Mouse (Mus musculus) cerebellum, adult 2 months (tissue): Measurements from ENCODE around the gene Gpr19. TPM values are rescaled to one million over a fixed set of nuclear protein-coding genes. Genes with fewer than 3 reads are reported as not detected.
A peak's percentile ranks its signal among the peaks of the same experiment; 100 is the strongest.

Source experiments
- DNase-seq, 2 experiments: peaks; one replicate each; pipeline ENCODE4 v3.0.0; 2021
- H3K27ac ChIP-seq: fragments of 200-500 bp; 2 replicates; pipeline ENCODE4 v1.5.1; 2012; ENCODE audit warnings: low read length, control low read depth, inconsistent platforms; ENCODE audit not compliant: insufficient read depth
- H3K27me3 ChIP-seq: fragments of 200-500 bp; 2 replicates; pipeline ENCODE4 v1.6.1; 2012; ENCODE audit warnings: inconsistent platforms, mild to moderate bottlenecking, low read length, moderate library complexity; ENCODE audit not compliant: control insufficient read depth, insufficient read depth
- H3K4me1 ChIP-seq: fragments of 200-500 bp; 2 replicates; pipeline ENCODE4 v1.6.1; 2011; ENCODE audit warnings: low read length; ENCODE audit not compliant: control insufficient read depth, insufficient read depth
- H3K4me3 ChIP-seq: fragments of 200-500 bp; replicated peaks from 2 replicates; pipeline ENCODE3; 2011; ENCODE audit warnings: mild to moderate bottlenecking, low read depth, low read length, control low read depth; ENCODE audit not compliant: insufficient read depth
- CTCF ChIP-seq: fragments of 200-500 bp; IDR thresholded peaks from 2 replicates; pipeline ENCODE4 v1.5.1; 2011; ENCODE audit warnings: low read depth, mild to moderate bottlenecking, control low read depth, low read length, moderate library complexity, borderline replicate concordance; ENCODE audit not compliant: insufficient read depth
- POLR2A ChIP-seq: fragments of 200-500 bp; IDR thresholded peaks from 2 replicates; pipeline ENCODE4 v1.6.1; 2011; ENCODE audit warnings: low read length, control low read depth, borderline replicate concordance; ENCODE audit not compliant: insufficient read depth
- WGBS: fragments of 180-500 bp; shearing (Covaris S2); methylation state at CpG from one replicate; pipeline ENCODE4 v1.1.7; 2018; 5-methylcytosine and 5-hydroxymethylcytosine counted together
- polyA plus RNA-seq: library from polyadenylated mRNA; depleted of rRNA; stranded (reverse); fragments of >200 nt; gene quantifications from 2 replicates; pipeline ENCODE4 v1.2.3, GENCODE M21; 2012

Gene Gpr19
- polyA plus RNA-seq, 1 experiment, result 30.5 TPM

DNA sequence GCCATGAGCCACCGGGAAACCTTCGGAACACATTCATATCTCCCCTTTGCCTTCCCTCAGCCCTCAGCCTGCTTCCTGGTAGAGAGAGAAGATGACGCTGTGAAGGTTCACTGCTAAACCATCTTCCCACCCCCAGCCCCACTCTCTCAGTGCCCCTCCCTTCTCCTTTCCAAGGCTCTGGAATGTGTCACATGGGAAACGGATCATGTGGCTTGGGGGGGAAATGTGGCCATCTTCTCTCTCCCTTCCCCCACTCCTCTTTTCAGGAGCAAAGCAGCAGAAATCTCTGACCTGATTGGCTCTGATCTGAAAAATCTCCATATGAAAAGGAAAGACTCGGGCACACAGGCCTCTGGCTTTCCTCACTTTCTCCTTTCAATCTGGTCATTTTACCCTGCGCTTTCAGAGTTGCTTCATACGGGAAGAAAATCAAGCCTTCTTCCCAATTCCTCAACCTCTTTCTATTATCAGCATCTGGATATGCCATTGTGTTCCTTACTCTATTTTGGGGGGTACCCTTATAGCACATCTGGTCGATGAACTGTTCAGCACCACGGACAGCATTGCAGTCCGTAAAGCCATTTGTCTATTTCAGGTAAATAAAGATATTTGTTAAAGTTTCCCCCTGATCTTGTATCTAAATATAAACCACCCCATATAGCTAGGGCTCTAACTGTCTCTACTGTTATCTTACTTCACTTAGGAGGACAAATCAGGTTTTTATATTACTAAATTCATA lies 10.5 kb downstream of the Gpr19 start:
- H3K27me3 ChIP-seq, result no peaks in the 10 kb centered on the region
- no peak for TF ChIP-seq CTCF
- TF ChIP-seq POLR2A, result peak; percentile 80; the same call in 1 of the 2 replicates
- peaks cover 7% of the 10 kb centered on the region; the same call in 1 of the 2 replicates for H3K4me1 ChIP-seq
- DNase-seq, result peak; percentile 83 to 92
- WGBS, result under 1% methylated on average over 10 of the region's 10 CpGs
- peak overlapping the region; percentile 77 for H3K27ac ChIP-seq
- peak overlapping the region; percentile 78 for H3K4me3 ChIP-seq

DNA sequence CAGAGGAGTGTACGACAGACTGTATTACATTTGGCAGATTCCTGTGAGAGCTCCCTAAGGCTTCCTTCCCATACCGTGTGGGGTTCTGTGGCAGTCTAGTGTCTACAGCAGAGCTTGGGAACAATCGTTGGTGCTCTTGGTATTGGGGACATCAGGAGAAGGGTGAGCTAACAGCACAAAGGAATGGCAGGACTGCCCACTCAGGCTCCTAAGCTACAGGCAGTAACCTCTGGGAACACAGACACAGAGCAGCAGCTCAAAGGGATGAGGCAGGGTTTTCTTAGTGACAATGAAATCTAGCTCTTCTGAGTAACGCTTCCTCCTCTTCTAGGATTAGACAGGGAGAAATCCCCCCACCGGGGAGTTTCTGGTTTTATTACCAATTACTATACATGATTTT lies 11.4 kb downstream of the Gpr19 start:
- WGBS, result 3% methylated on average over 5 of the region's 5 CpGs
- H3K27ac ChIP-seq, result peak overlapping the region; percentile 81
- peak overlapping the region; percentile 78 for H3K4me3 ChIP-seq
- TF ChIP-seq POLR2A, result no peak
- TF ChIP-seq CTCF, result no peak
- no peaks in the 10 kb centered on the region for H3K27me3 ChIP-seq
- peak; percentile 61 to 67 for DNase-seq
- peaks cover 7% of the 10 kb centered on the region for H3K4me1 ChIP-seq

DNA sequence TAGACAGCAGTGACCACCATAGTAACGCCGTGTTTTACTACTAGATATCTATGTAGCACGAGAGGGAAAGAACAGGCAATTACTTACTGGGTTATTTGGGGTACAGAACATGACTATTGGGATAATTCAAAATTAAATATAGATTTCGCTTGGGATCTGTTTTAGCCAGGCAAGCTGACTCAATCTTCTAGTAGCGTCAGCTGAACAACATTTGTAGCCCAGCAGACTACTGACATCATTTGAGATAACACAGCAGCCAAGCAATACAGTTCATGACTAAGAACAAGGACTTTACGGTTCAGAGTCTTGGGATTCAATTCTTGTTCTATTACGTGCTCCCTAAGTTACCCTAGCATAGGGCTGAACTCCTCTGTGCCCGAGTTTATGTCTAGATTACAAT lies 11.9 kb downstream of the Gpr19 start:
- H3K27ac ChIP-seq, result no peak overlapping the region

DNA sequence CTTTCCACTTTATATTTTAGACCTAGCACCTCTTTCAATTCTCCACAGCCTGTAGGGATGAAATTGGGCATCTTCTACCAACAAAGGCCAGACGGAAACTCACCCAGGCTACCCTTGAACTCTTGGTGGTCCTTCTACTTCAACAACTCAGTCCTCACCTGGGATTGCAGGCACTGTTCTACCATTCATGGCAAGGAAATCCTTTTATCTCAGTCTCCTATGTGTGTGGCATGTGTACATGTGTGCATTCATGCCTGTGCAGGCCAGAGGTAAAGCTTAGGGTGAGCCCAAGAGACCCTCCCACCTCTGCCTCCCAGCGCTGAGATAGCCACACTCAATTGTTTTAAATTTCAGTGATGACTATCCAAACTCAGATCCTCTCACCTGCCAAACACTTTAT lies 12.9 kb downstream of the Gpr19 start:
- H3K27me3 ChIP-seq, result no peaks in the 10 kb centered on the region
- WGBS, result 83% methylated on average over 2 of the region's 2 CpGs
- H3K4me1 ChIP-seq, result peaks cover 16% of the 10 kb centered on the region
- no peak for DNase-seq
- peak overlapping the region; percentile 7 for H3K4me3 ChIP-seq
- H3K27ac ChIP-seq, result no peak overlapping the region
- TF ChIP-seq CTCF (no peak), POLR2A (no peak)

More for the DNA sequence above, 11.9 kb downstream of the Gpr19 start:
- Histone ChIP-seq H3K27me3 (no peaks in the 10 kb centered on the region), H3K4me3 (peak overlapping the region; percentile 78), H3K4me1 (peaks cover 8% of the 10 kb centered on the region)
- DNase-seq, result no peak
- WGBS, result 24% methylated on average over 8 of the region's 8 CpGs
- TF ChIP-seq POLR2A (no peak), CTCF (no peak)

DNA sequence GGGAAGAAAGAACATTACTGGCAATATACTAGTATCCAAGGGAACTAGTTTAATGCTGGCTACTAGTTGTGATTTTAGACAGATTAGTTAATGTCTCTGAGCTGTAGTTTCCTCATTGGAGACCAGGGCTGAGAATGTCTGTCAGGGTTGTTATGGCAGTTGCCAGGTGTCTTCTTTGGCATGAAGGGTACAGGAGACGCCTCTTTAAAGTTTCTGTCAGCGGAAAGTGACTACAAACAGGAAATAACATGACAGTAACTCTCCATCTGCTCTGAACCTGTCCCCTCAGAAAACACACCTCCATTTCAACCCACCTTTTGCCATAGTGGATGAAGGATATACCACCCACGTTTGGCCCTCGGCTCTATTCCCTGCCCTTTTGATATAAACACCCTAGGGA lies 14.7 kb downstream of the Gpr19 start:
- 49% methylated on average over 4 of the region's 4 CpGs for WGBS
- Histone ChIP-seq H3K4me3 (no peak overlapping the region), H3K27ac (no peak overlapping the region), H3K27me3 (no peaks in the 10 kb centered on the region), H3K4me1 (peaks cover 19% of the 10 kb centered on the region)
- no peak for TF ChIP-seq POLR2A
- no peak for TF ChIP-seq CTCF
- no peak for DNase-seq

DNA sequence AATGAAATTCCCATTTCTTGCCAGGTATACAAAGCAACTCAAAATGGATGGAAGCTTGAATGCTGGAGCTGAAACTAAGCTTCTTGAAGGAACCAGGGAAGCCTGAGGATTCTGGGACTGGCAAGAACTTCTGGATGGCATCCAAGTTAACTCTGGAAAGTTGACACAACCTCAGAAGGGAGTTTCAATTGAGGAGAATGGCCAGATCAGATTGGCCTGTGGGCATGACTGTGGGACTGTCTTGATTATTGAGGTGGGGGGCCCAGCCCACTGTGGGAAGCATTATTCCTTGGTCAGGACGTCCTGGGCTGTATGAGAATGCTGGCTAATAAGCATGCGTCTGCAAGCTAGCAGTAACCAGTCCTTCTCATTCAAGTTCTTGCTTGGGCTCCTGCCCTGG lies 18.3 kb downstream of the Gpr19 start:
- no peak for TF ChIP-seq CTCF
- TF ChIP-seq POLR2A, result no peak
- Histone ChIP-seq H3K27ac (no peak overlapping the region), H3K4me3 (no peak overlapping the region), H3K4me1 (peaks cover 19% of the 10 kb centered on the region), H3K27me3 (no peaks in the 10 kb centered on the region)
- no peak for DNase-seq
- 40% methylated on average over 2 of the region's 2 CpGs for WGBS

DNA sequence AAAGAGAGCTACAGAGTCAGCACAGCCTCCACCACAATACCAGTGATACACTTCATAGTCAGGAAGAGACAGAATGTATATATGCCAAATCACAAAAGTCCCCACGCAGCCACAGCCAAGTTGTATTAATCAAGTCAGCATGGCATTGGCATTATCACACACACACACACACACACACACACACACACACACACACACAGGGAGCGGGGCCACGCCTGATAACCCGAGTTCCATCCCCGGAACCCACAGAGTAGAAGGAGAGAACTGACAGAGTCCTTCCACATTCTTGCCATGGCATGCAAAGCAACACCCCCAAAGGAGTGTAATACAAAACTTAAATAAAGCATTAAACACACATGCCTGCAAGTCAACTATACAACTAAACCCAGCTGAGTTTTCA lies 18.8 kb downstream of the Gpr19 start:
- H3K4me1 ChIP-seq, result peaks cover 19% of the 10 kb centered on the region
- DNase-seq, result no peak
- no peak overlapping the region for H3K27ac ChIP-seq
- H3K27me3 ChIP-seq, result no peaks in the 10 kb centered on the region
- TF ChIP-seq POLR2A, result no peak
- no peak for TF ChIP-seq CTCF
- H3K4me3 ChIP-seq, result no peak overlapping the region
- 63% methylated on average over 5 of the region's 5 CpGs for WGBS

DNA sequence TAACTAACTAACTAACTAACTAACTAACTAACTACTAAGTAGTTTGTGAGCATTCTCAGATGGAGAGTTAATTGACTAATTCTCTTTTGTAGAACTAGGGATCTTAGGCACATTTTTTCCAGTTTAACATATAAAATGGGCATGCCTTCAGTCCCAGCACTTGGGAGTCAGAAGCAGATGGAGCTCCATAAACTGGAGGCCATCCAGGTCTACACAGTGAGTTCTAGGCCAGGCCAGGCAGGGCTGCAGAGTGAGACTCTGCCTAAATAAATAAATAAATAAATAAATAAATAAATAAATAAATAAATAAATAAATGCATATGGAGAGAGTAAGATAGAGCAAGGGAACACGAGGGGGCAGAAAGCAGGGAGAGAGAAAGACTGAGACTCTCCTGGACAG lies 20.5 kb downstream of the Gpr19 start:
- Histone ChIP-seq H3K27ac (no peak overlapping the region), H3K4me3 (no peak overlapping the region), H3K4me1 (peaks cover 19% of the 10 kb centered on the region), H3K27me3 (no peaks in the 10 kb centered on the region)
- 24% methylated on average over 1 of the region's 1 CpGs for WGBS
- peak; percentile 64 to 87 for DNase-seq
- no peak for TF ChIP-seq POLR2A
- no peak for TF ChIP-seq CTCF
